Mouse (Mus musculus): ENCODE measurements at regions not wholly inside any gene's neighbourhood (a gene's known extent, or its start where the extent isn't known, plus 50 kb on each side); places are given as distances from the start of the nearest gene placed in this dataset.

GRCm38 (mm10) chr12:9266221-9266620 lies 236.4 kb downstream of the Ttc32 start:
- DNase-seq (ENCODE audit: low spot score) = no peak

DNA sequence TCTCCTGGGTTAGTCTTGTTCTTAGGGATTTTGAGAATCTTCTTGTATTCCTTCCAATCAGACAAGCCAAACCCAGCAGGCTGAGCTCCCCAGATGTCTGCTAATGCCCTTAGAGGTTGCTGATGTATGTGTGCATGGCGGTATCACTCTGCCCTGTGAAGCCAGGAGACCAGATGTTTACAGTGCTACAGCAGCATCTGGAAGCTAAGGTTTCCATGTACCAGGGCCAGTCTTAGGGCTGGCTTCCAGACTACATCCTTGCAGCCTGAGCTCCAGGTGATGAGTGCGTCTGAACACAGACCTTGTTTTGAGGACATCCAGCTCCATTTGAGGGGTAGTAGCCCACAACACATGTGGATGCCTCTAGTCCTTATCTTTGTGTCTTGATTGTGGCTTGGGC lies 241.7 kb downstream of the Ttc32 start:
- peak; percentile 10 for DNase-seq (ENCODE audit: low spot score)

GRCm38 (mm10) chr12:9274181-9274580 lies 244.4 kb downstream of the Ttc32 start:
- DNase-seq (ENCODE audit: low spot score) = no peak

DNA sequence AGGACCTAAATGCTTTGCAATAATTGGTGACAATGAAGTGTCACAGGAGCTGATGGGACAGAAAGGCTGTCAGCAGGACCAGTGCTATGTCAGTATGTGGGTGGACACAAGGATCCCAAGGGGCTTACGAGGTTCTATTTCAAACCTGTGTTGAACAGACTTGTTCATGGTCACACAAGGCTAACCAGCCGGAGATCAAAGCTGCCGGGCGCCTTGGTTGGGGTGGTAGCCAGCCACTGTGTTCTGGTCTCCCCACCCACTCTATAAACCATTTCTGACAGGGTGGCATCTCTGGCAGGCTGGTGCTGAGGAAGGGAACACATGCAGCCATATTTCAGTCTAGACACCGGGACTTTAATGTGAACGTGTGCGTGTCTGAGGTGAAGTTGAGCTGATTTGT lies 245.9 kb downstream of the Ttc32 start:
- no peak for DNase-seq (ENCODE audit: low spot score)

- DNase-seq (ENCODE audit: low spot score) = no peak
These were observed 248.9 kb downstream of the Ttc32 start for GRCm38 (mm10) chr12:9278735-9279134.

GRCm38 (mm10) chr12:9279893-9280605 lies 250.3 kb downstream of the Ttc32 start:
- no peak for DNase-seq (ENCODE audit: low spot score)

DNA sequence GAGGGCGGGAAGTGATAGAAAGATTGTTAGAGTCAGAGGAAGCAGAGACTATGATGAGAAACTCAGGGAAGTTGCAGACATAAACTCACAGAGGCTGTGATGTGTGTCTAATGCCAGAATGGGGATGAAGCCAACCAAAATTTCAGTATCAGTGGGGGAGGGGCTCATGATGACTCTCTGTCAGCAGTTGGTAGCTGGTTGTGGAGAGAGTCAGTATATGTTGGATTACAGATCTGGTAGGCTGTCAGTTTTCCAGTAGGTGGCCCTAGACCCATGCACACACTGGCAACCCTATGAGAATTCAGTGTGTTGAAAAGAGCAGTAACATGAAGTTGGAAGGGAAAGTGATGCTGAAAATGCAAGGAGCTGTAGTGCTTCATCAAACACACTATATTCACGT lies 257.5 kb downstream of the Ttc32 start:
- no peak for DNase-seq (ENCODE audit: low spot score)

DNA sequence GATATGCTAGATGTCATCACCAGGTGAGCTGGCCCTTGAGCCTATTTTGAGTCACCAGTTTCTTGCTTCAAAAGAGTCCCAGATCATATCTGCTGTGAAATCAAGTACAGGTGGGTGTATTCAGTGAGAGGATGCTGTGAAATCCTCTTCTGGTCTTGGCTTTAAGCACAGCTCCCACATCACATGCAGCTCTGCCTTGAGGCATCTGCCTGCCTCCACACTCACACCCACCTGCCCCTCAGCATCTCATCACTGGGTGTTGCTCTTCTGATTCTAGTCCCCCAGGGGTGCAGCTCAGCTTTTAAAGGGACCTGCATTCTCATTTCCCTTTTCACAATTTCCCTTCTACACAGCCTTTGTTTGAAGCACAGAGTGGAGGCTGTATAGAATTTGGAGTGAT lies 262.9 kb downstream of the Ttc32 start:
- no peak for DNase-seq (ENCODE audit: low spot score)

DNA sequence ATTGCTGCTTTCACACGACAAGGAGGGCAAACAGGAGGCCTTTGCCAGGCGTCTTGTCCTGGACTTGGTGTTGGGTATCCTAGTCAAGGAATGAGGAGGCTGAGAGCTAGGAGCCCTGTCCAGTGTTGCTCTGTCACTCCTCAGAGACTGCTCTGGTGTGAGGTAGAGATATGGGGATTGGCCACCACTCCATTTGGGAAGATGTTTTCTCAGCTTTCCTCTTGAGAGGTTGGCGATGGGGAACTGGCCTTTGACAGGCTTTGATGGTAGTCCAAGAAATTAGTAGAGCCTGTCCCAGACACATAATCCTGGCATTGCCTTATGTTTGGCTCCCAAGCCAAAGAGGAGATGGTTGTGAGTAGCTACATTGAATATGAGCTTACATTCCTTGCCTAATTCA lies 265.4 kb downstream of the Ttc32 start:
- DNase-seq (ENCODE audit: low spot score) = no peak

DNA sequence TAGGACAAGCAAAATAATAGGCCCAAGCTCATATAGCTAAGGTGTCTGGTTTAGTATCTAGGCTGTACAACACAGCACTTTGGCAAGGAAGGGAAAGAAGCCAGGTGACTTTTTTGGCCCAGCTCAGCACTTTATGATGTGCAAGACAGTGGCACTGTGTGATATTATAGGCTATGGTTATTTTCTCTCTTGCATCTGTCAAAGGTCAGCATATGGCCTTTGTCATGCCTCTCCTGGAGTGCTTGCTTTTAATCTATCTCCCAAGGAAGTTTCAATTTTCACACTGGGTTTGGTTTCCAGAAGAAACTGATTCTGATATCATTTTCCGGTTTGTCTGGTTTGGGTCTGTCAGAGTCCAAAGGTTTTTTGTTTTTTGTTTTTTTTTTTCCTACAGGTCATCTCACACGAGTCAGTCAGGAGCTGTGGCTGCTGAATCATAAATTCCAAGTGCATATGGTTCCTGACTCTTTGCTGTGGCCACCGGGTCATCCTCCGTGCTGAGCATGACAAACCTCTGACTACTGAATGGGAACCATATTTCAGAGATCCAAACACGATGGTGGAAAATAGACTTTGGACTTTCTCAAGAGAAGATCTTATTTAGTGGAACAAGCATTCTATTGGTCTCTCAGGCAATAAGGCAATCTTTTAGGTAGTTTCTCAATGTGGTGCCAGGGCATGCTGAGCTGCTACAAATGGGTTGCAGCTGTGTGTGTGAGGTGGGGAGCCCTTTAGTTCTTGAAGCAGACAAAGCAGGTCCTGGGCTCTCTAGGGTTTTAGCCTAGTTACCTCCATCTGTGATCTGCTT lies 269.3 kb downstream of the Ttc32 start:
- DNase-seq (ENCODE audit: low spot score) = no peak

DNA sequence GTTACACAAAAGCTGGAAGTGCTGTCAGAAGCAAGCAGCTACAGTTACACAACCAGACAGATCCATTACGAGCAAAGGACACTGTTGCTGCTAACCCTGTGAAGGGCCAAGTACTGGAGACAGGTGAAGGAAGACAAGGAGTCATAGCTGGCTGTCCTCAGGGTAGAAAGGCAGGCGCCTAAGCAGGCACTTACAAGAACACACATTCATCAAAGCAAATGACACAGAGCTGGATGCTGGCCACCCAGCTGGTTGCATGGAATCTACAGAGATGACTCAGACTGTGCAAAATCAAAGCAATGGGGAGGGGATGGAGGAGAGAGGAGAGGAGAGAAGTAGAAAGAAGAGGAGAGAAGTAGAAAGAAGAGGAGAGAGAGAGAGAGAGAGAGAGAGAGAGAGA lies 265.8 kb upstream of the Osr1 start:
- DNase-seq (ENCODE audit: low spot score) = no peak

DNA sequence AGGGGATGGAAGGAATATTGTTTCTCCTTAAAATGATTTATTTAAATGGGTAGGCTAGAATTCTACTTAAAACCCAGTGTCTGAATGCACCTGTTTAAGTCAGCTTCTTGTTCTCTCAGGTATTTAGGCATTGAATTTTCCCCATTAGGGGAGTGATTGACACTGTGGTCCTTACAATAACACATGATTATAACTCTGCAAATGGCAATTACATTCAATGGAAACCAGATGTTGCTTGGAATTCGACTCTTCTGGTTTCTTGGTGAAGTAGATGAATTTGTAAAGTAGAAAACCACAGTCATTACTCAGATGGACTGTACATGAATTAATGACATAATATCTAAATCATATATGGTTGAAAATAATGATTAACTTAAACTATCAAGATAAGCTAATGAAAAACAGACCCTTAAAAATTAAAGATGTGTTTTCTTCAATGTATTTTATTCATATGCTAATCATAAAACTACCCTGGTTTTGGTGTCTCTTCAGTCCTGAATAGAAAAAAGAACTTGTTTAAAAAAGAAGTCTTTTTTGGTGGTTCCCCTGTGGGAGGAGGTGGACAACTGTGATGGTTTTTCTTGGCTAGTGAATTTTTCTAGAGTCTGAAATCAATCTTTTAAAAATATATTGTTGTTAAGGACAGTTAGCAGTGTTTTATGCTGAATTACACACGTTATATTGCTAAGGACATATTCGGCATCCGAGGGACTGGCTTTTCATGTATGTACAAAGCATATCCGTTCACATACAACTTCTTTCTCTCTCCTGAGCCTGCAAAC lies 231.8 kb upstream of the Osr1 start:
- no peak for DNase-seq (ENCODE audit: low spot score)

GRCm38 (mm10) chr12:9338801-9339231 lies 231.1 kb upstream of the Osr1 start:
- peak; percentile 10 for DNase-seq (ENCODE audit: low spot score)

GRCm38 (mm10) chr12:9340769-9341168 lies 229.1 kb upstream of the Osr1 start:
- DNase-seq (ENCODE audit: low spot score) = no peak

GRCm38 (mm10) chr12:9345359-9345758 lies 224.6 kb upstream of the Osr1 start:
- DNase-seq (ENCODE audit: low spot score) = no peak

- DNase-seq (ENCODE audit: low spot score) = no peak
These were observed 214.4 kb upstream of the Osr1 start for GRCm38 (mm10) chr12:9355512-9355911.

DNA sequence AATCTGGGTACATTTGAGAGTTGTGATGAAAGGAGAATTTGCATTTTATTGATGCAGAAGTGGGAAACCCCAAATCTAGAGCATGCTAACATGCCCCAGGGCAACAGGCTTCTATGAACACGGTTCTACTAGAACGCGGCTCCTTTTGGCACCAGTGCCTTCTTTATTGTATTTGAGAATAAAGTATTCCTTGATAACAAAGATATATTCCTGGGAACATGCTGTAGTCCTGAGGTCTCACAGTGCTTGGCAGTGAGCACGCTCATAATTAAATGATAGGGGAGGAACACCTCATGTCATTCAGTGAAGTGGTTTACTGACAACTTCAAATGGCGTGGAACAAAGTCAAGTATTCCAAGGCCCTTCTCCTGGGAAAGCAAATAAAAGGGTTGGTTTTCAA lies 212.1 kb upstream of the Osr1 start:
- no peak for DNase-seq (ENCODE audit: low spot score)

- DNase-seq (ENCODE audit: low spot score) = no peak
These were observed 211.0 kb upstream of the Osr1 start for GRCm38 (mm10) chr12:9358872-9359271.

DNA sequence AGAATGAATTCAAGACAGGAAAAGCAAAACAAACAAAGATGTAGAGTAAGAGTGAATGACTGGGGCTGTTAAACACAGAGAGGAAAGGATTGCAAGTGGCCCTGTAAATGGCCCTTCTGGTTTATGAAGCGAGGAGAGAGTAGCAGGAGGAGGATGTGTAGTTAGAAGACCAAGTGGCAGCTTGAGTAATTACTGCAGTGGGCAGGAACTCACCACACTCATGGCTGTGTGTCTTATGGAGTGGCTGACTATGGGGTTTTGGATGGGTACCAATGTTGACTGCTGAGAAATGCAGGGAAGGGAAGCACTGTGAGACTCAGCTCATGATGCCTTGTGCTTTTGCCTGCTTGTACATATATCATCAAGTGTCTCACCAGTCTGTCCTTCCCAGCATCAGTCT lies 204.0 kb upstream of the Osr1 start:
- no peak for DNase-seq (ENCODE audit: low spot score)

DNA sequence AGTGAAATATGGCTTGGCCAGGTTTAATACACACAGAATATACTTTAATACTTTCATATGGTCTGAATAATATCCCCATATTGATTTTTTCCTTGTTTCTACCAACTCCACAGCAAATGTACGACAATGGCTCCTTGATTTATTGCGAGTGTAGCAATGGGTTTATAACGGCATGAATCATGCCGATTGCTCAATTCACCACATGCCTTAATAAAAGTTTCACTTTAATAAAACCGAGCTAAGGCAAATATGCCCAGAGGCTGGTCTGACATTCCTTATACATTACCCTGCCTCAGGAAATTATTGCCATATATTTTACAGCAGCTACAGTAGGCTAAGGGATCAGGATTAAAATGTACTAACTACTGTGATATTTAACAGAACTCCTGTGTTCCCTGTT lies 201.2 kb upstream of the Osr1 start:
- no peak for DNase-seq (ENCODE audit: low spot score)

DNA sequence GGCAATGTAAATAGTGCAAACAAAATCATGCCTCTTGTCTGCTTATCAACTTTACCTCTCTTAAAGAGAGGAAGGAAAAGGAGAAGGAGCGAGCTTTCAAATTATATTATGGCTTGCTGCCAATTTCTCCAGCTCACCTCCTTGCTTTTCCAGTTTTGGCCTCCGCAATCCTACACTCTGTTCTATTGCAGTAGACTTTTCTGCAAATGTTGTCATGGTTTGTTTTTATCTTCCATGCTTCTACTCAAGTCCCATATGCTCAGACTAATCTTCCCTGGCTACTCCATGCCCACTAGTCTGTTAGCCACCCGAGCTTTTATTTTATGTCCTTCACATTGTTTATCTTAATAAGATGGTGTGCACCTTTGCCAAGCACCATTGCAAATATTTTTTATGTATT lies 168.0 kb upstream of the Osr1 start:
- no peak for DNase-seq (ENCODE audit: low spot score)

DNA sequence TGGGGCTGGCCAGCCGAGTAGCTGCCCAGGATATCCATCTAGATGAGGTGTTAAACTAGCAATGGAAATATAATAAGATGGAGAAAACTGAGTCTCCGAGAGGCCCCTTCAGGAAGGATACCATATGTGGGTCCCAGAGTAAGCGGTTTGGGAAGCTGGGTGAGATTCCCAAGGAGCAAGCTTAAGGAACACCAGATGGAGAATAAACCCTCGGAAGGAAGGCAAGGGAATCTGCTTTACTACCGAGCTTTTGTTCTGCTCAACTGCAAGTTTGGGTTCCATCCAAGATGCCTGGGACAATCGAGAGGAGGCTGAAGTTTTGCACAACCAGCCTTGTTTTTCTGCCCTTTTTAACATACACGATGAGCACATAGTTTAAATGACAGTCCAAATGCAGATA lies 164.9 kb upstream of the Osr1 start:
- no peak for DNase-seq (ENCODE audit: low spot score)

GRCm38 (mm10) chr12:9419311-9419710 lies 150.6 kb upstream of the Osr1 start:
- no peak for DNase-seq (ENCODE audit: low spot score)

All from yolk sac, embryonic 10.5 days (tissue).